Mouse (Mus musculus) hindbrain, embryonic 12.5 days (tissue): ENCODE measurements around the gene Mapk6. TPM values are rescaled to one million over a fixed set of nuclear protein-coding genes. Genes with fewer than 3 reads are reported as not detected.

Experiments used
- ATAC-seq: fragments of 200-750 bp; cut with Nextera tagmentation; 2 replicates; pipeline ENCODE4 v1.8.0; 2017; ENCODE audit warnings: moderate TSS enrichment; ENCODE audit not compliant: low FRiP score
- H3K27ac ChIP-seq: fragments of 300-500 bp; sonication (generic); 2 replicates; pipeline ENCODE4 v1.5.1; 2016; ENCODE audit warnings: mild to moderate bottlenecking
- H3K27me3 ChIP-seq: fragments of 300-500 bp; sonication (generic); 2 replicates; pipeline ENCODE4 v1.6.1; 2016; ENCODE audit warnings: mild to moderate bottlenecking
- H3K36me3 ChIP-seq: fragments of 300-500 bp; sonication (generic); 2 replicates; pipeline ENCODE4 v1.6.1; 2016; ENCODE audit warnings: mild to moderate bottlenecking
- H3K4me1 ChIP-seq: fragments of 300-500 bp; sonication (generic); 2 replicates; pipeline ENCODE4 v1.6.1; 2016
- H3K4me2 ChIP-seq: fragments of 300-500 bp; sonication (generic); replicated peaks from 2 replicates; pipeline ENCODE4 v1.6.1; 2016; ENCODE audit warnings: mild to moderate bottlenecking
- H3K4me3 ChIP-seq: fragments of 300-500 bp; sonication (generic); 2 replicates; pipeline ENCODE4 v1.5.1; 2016; ENCODE audit warnings: mild to moderate bottlenecking
- H3K9ac ChIP-seq: fragments of 300-500 bp; sonication (generic); 2 replicates; pipeline ENCODE4 v1.6.1; 2016; ENCODE audit warnings: mild to moderate bottlenecking, moderate library complexity
- H3K9me3 ChIP-seq: fragments of 300-500 bp; sonication (generic); replicated peaks from 2 replicates; pipeline ENCODE4 v1.6.1; 2016; ENCODE audit warnings: mild to moderate bottlenecking
- WGBS: fragments of 180-500 bp; shearing (Covaris S2); methylation state at CpG from one replicate; pipeline ENCODE4 v1.1.7; 2016; 5-methylcytosine and 5-hydroxymethylcytosine counted together
- polyA plus RNA-seq: library from polyadenylated mRNA; unstranded; fragments of >200 nt; fragmentation: Nextera tagmentation; extraction: Ambion mirVana; gene quantifications from 2 replicates; pipeline ENCODE4 v1.2.1, GENCODE M21; 2016

The Mapk6 gene
- polyA plus RNA-seq, 1 experiment from 2014 or later, result 176 TPM

- ATAC-seq, result no peak
Observed at GRCm38 (mm10) chr9:75328047-75328446, 81.8 kb downstream of the Mapk6 start.

GRCm38 (mm10) chr9:75322099-75322885, 87.5 kb downstream of the Mapk6 start:
- no peak for ATAC-seq
- no peaks in the 10 kb centered on the region for H3K9me3 ChIP-seq
- 86% methylated on average over 13 of the region's 13 CpGs for WGBS
- H3K27me3 ChIP-seq, result no peaks in the 10 kb centered on the region
- H3K4me1 ChIP-seq, result no peaks in the 10 kb centered on the region
- H3K27ac ChIP-seq, result no peak overlapping the region
- 0 out of 2 replicates have a peak, but pooled peaks cover 2% of the 10 kb centered on the region for H3K36me3 ChIP-seq
- H3K4me2 ChIP-seq, result no peak overlapping the region
- H3K4me3 ChIP-seq, result no peak overlapping the region
- H3K9ac ChIP-seq, result no peak overlapping the region

More at GRCm38 (mm10) chr9:75328047-75328446, 81.8 kb downstream of the Mapk6 start:
- Histone ChIP-seq H3K9ac (no peak overlapping the region), H3K4me2 (no peak overlapping the region), H3K27ac (no peak overlapping the region), H3K9me3 (no peaks in the 10 kb centered on the region), H3K4me1 (no peaks in the 10 kb centered on the region), H3K27me3 (no peaks in the 10 kb centered on the region), H3K36me3 (peaks cover 27% of the 10 kb centered on the region), H3K4me3 (no peak overlapping the region)
- 94% methylated on average over 3 of the region's 3 CpGs for WGBS

GRCm38 (mm10) chr9:75319365-75319764, 90.4 kb downstream of the Mapk6 start:
- Histone ChIP-seq H3K4me1 (peaks cover 13% of the 10 kb centered on the region), H3K9me3 (no peaks in the 10 kb centered on the region), H3K27ac (no peak overlapping the region), H3K4me3 (no peak overlapping the region), H3K36me3 (0 out of 2 replicates have a peak, but pooled peaks cover 2% of the 10 kb centered on the region), H3K27me3 (no peaks in the 10 kb centered on the region), H3K4me2 (no peak overlapping the region), H3K9ac (no peak overlapping the region)
- ATAC-seq, result no peak
- 81% methylated on average over 3 of the region's 3 CpGs for WGBS

Other genes starting within 250 kb of the Mapk6 start
- gene Myo5c, start 178.0 kb downstream of the Mapk6 start, polyA plus RNA-seq, result 0.65 and 1.8 TPM in 2 replicates
- 33.4 and 35.3 TPM in 2 replicates for gene Gnb5, start 103.7 kb downstream of the Mapk6 start, polyA plus RNA-seq
- not detected in 2 replicates for gene Bcl2l10, start 62.2 kb downstream of the Mapk6 start, polyA plus RNA-seq
- gene Leo1, start 31.5 kb upstream of the Mapk6 start, polyA plus RNA-seq, result 50.5 and 51.7 TPM in 2 replicates
- gene Tmod3, start 149.7 kb upstream of the Mapk6 start, polyA plus RNA-seq, result 96.5 and 98.4 TPM in 2 replicates
- 110 and 112 TPM in 2 replicates for gene Tmod2, start 201.3 kb upstream of the Mapk6 start, polyA plus RNA-seq
- 21.2 and 24.2 TPM in 2 replicates for gene Lysmd2, start 215.7 kb upstream of the Mapk6 start, polyA plus RNA-seq